Mouse (Mus musculus): ENCODE data around the gene Gm17651. TPM values are rescaled to one million over a fixed set of nuclear protein-coding genes. Genes with fewer than 3 reads are reported as not detected.

The Gm17651 gene
- total RNA-seq (2012; rRNA removed) (not detected in 2 replicates), total RNA-seq (2014; rRNA removed) (not detected in 2 replicates), polyA plus RNA-seq (2012; ENCODE audit: insufficient read length, low read depth) (not detected in 2 replicates)

GRCm38 (mm10) chr3:97674644-97675110, at the start of gene Gm17651:
Gene Gm17651, minus strand, starts transcription at chr3:97674694.
- dilution Hi-C loops (cut with MboI; ENCODE audit: extremely low pct_ligation_motif_present, extremely low pct_unique_long_range_greater_than_20kb, low sequenced_read_pairs) (no loop called here), in situ Hi-C loops (cut with MboI; ENCODE audit: low pct_ligation_motif_present, low pct_unique_long_range_greater_than_20kb, low sequenced_read_pairs) (loop anchor here (25.0 kb wide), 1 partner anchor 488 kb away; the partner anchor contains the start of gene Adam30)
- TF ChIP-seq ZKSCAN1 (IDR thresholded peaks at IDR 0.05; ENCODE audit: borderline replicate concordance, low read depth, low read length) (no peak), USF2 (conservative IDR thresholded peaks at IDR 0.05; ENCODE audit: low read depth, low read length) (no peak), RAD21 (IDR thresholded peaks at IDR 0.05; ENCODE audit: low read depth, low read length) (no peak), POLR2A (IDR thresholded peaks at IDR 0.05; ENCODE audit: low read depth, low read length) (no peak), NELFE (IDR thresholded peaks at IDR 0.05; ENCODE audit: low read depth, low read length) (no peak), CHD1 (IDR thresholded peaks at IDR 0.05; ENCODE audit: low read depth, low read length) (no peak), MAX (IDR thresholded peaks at IDR 0.05; ENCODE audit: low read length) (no peak), CTCF (conservative IDR thresholded peaks at IDR 0.05 in 1 of 2, IDR thresholded peaks at IDR 0.05 in 1 of 2; ENCODE audit: low read depth in 2 of 2, low read length in 2 of 2) (no peak), MYC (IDR thresholded peaks at IDR 0.05; ENCODE audit: low read depth, low read length) (no peak), TBP (conservative IDR thresholded peaks at IDR 0.05; ENCODE audit: low read depth, low read length) (no peak), BHLHE40 (IDR thresholded peaks at IDR 0.05; ENCODE audit: low read depth, low read length) (no peak), POLR2AphosphoS2 (IDR thresholded peaks at IDR 0.05; ENCODE audit: low read depth, low read length) (no peak), JUND (conservative IDR thresholded peaks at IDR 0.05; ENCODE audit: low read depth, low read length) (no peak), TCF12 (IDR thresholded peaks at IDR 0.05; ENCODE audit: low read depth, low read length) (no peak), HCFC1 (IDR thresholded peaks at IDR 0.05; ENCODE audit: low read depth, low read length) (no peak), ETS1 (conservative IDR thresholded peaks at IDR 0.05; ENCODE audit: low read depth, low read length) (no peak), ZC3H11A (IDR thresholded peaks at IDR 0.05; ENCODE audit: low read depth, low read length) (no peak), GABPA (IDR thresholded peaks at IDR 0.05; ENCODE audit: insufficient replicate concordance, low read depth, low read length) (no peak), EP300 (IDR thresholded peaks at IDR 0.05; ENCODE audit: low read length) (no peak), ZNF384 (IDR thresholded peaks at IDR 0.05; ENCODE audit: low read depth, low read length) (no peak)
- H3K9me3 ChIP-seq (replicated peaks; ENCODE audit: low read length) = no peaks in the 10 kb centered on the region
- H3K79me2 ChIP-seq (replicated peaks; ENCODE audit: control insufficient read depth, extremely low read depth, insufficient read depth, poor library complexity, severe bottlenecking) = no peaks in the 10 kb centered on the region
- no peak for DNase-seq (ENCODE audit: extremely low read depth)
- H3K4me1 ChIP-seq (ENCODE audit: control insufficient read depth in 1 of 2, insufficient read depth in 2 of 2) = no peaks in the 10 kb centered on the region
- H3K27me3 ChIP-seq (replicated peaks) = no peaks in the 10 kb centered on the region
- no peak within 1 kb of the TSS for H3K4me3 ChIP-seq (replicated peaks in 1 of 3; ENCODE audit: low read depth in 2 of 3, low read length in 2 of 3, poor library complexity in 1 of 3)
- H3K4me2 ChIP-seq (ENCODE audit: insufficient read depth, low read depth, poor library complexity, severe bottlenecking) = no peak within 1 kb of the TSS
- H3K9ac ChIP-seq (ENCODE audit: insufficient read depth, low read depth) = no peak within 1 kb of the TSS
- H3K36me3 ChIP-seq (replicated peaks in 1 of 2; ENCODE audit: control insufficient read depth in 1 of 2, insufficient read depth in 1 of 2, low read length in 1 of 2) = peaks cover 0 to 14% of the 10 kb centered on the region in 2 experiments
- H3K27ac ChIP-seq (ENCODE audit: insufficient read depth, low read depth) = no peak within 1 kb of the TSS

- Histone ChIP-seq H3K79me2 (replicated peaks; ENCODE audit: control insufficient read depth, extremely low read depth, insufficient read depth, poor library complexity, severe bottlenecking) (no peaks in the 10 kb centered on the region), H3K9ac (ENCODE audit: insufficient read depth, low read depth) (no peak overlapping the region), H3K4me2 (ENCODE audit: insufficient read depth, low read depth, poor library complexity, severe bottlenecking) (no peak overlapping the region), H3K4me1 (ENCODE audit: control insufficient read depth in 1 of 2, insufficient read depth in 2 of 2) (no peaks in the 10 kb centered on the region), H3K27ac (ENCODE audit: insufficient read depth, low read depth) (no peak overlapping the region), H3K27me3 (replicated peaks) (no peaks in the 10 kb centered on the region), H3K36me3 (replicated peaks in 1 of 2; ENCODE audit: control insufficient read depth in 1 of 2, insufficient read depth in 1 of 2, low read length in 1 of 2) (no peaks in the 10 kb centered on the region), H3K9me3 (replicated peaks; ENCODE audit: low read length) (peaks cover 13% of the 10 kb centered on the region), H3K4me3 (replicated peaks in 1 of 3; ENCODE audit: low read depth in 2 of 3, low read length in 2 of 3, poor library complexity in 1 of 3) (no peak overlapping the region)
- DNase-seq (ENCODE audit: extremely low read depth) = no peak
- no peak for TF ChIP-seq RAD21 (IDR thresholded peaks at IDR 0.05; ENCODE audit: low read depth, low read length)
- no peak for TF ChIP-seq IRF4 (IDR thresholded peaks at IDR 0.05; ENCODE audit: low read depth, low read length)
- no peak for TF ChIP-seq ZC3H11A (IDR thresholded peaks at IDR 0.05; ENCODE audit: low read depth, low read length)
- no peak for TF ChIP-seq USF1 (IDR thresholded peaks at IDR 0.05; ENCODE audit: low read depth, low read length)
- TF ChIP-seq ETS1 (conservative IDR thresholded peaks at IDR 0.05; ENCODE audit: low read depth, low read length) = no peak
- no peak for TF ChIP-seq SMC3 (IDR thresholded peaks at IDR 0.05; ENCODE audit: low read depth, low read length)
- TF ChIP-seq MEF2A (IDR thresholded peaks at IDR 0.05; ENCODE audit: borderline replicate concordance, low read depth, low read length) = no peak
- TF ChIP-seq TCF12 (IDR thresholded peaks at IDR 0.05; ENCODE audit: low read depth, low read length) = no peak
- in situ Hi-C loops (cut with MboI; ENCODE audit: low pct_ligation_motif_present, low pct_unique_long_range_greater_than_20kb, low sequenced_read_pairs) = no loop called here
- dilution Hi-C loops (cut with MboI; ENCODE audit: extremely low pct_ligation_motif_present, extremely low pct_unique_long_range_greater_than_20kb, low sequenced_read_pairs) = no loop called here
These were observed 44.6 kb upstream of the Gm17651 start for GRCm38 (mm10) chr3:97719116-97719515.

All from CH12.LX (cell line).